Mouse (Mus musculus) pancreas, adult 10 weeks (tissue): ENCODE results near the gene Olfr420. TPM values are rescaled to one million over a fixed set of nuclear protein-coding genes. Genes with fewer than 3 reads are reported as not detected.

Experiments
- polyA plus RNA-seq: library from polyadenylated mRNA; stranded (reverse); fragments of 350-450 nt; fragmentation: Illumina TruSeq; extraction: RNeasy Lipid Tissue Mini Kit (QIAGEN cat#74804); gene quantifications from one replicate; pipeline ENCODE4 v1.2.3, GENCODE M21; 2015; ENCODE audit warnings: low read depth, low replicate concordance; ENCODE audit not compliant: insufficient read depth

The Olfr420 gene
- not detected for polyA plus RNA-seq

DNA sequence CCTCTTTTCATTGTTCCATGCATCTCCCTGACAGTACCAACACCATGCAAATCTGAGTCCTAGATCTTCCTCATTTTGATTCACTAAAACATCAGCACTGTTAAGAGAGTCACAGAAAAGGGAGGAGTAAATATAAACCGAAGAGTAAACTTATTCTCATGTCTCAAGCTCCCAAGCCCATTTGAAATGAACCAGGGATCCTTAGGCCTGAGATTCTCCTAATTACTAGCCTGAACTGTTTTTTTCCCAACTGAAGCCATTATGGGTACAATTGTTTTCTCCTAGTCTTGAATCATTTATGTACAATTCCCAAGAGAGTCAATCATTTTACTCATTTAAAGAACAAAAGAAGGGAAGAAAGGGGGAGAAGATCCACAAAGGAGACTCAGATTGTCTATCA, at the start of gene Olfr420:
Gene Olfr420 (plus strand): TSS at position 301 of the 400 bp plus-strand sequence.

DNA sequence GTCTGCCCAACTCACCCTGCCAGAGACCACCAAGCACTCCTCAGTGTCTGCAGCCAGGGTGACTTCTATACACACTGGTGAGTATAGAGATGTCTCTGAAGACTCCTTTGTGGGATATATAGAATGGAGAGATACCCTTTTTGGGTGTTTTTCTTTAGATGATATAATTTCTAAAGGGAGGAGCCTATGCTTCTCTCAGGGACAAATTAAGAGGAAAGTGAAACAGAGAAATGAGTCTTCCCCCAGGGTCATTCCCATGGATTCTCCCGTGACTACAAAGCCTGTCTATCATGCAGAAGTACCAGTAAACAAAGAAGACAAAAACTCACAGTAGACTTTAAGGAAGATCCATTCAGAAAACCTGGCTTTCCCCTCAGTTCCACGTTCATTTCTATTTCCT, 34.4 kb upstream of the Olfr420 start, which contains the start of gene Olfr231:
Gene Olfr231 (minus strand): TSS at position 101 of the 400 bp plus-strand sequence.

DNA sequence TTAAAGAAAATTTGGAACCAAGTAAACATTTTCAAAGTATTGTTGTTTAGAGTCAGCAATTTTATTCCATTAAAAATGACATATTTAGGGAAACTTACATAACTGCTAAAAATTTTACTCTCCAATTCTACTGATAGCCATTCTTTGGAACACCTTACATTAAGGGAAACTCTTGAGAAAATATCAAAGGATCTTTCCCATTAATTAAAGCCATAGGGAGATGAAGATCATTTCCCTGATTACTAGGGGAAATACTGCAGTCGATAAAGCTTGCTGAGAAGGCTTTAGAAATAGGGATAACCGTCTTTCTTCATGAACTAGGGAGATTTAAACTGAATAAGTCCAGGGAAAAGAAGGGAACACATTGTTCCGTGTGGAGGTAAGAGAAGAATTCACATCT, 24.2 kb upstream of the Olfr420 start, which contains the start of gene Olfr424:
Gene Olfr424 (plus strand): TSS at position 301 of the 400 bp plus-strand sequence.

DNA sequence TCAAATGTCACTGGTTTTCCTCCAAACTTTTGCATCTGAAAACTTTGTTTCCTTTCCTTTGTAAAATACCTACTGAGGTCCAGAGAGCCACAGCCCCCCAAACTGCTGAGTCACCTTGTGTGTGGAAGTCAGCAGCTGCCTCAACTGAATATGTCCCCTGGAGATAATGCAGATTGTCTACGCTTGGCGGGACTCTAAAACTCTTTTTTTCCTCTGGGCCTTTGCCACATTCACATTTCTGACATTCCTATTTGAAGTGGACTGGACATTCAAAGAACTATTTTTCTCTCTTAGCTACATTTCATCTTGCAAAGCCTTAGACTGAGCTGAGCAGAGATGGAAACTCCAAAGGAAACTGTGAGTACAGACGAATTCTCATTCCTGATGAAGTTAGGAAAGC, 17.2 kb downstream of the Olfr420 start, which contains the start of gene Spta1:
Gene Spta1 (plus strand): TSS at position 172 of the 400 bp plus-strand sequence.

Other genes with a start within 250 kb of the Olfr420 start
- 3.5 TPM for gene Ifi211, start 242.6 kb upstream of the Olfr420 start, polyA plus RNA-seq
- gene Mndal, start 213.1 kb upstream of the Olfr420 start, polyA plus RNA-seq = 18.1 TPM
- 13.1 TPM for gene Ifi203, start 213.0 kb upstream of the Olfr420 start, polyA plus RNA-seq
- gene Ifi202b, start 172.9 kb upstream of the Olfr420 start, polyA plus RNA-seq = not detected
- gene Ifi205, start 123.8 kb upstream of the Olfr420 start, polyA plus RNA-seq = 11.4 TPM
- gene Olfr433, start 114.9 kb upstream of the Olfr420 start, polyA plus RNA-seq = not detected
- not detected for gene Olfr432, start 106.4 kb upstream of the Olfr420 start, polyA plus RNA-seq
- gene Olfr430, start 89.0 kb upstream of the Olfr420 start, polyA plus RNA-seq = not detected
- gene Olfr429, start 71.3 kb upstream of the Olfr420 start, polyA plus RNA-seq = not detected
- not detected for gene Olfr427, start 58.7 kb upstream of the Olfr420 start, polyA plus RNA-seq
- gene Olfr231, start 34.5 kb upstream of the Olfr420 start, polyA plus RNA-seq = not detected
- gene Olfr424, start 24.1 kb upstream of the Olfr420 start, polyA plus RNA-seq = not detected
- gene Spta1, start 17.1 kb downstream of the Olfr420 start, polyA plus RNA-seq = 0.17 TPM
- not detected for gene Olfr419, start 96.4 kb downstream of the Olfr420 start, polyA plus RNA-seq
- not detected for gene Mptx1, start 174.9 kb downstream of the Olfr420 start, polyA plus RNA-seq
- gene Olfr417, start 209.5 kb downstream of the Olfr420 start, polyA plus RNA-seq = not detected
- gene Olfr248, start 235.4 kb downstream of the Olfr420 start, polyA plus RNA-seq = not detected